Mouse (Mus musculus) thymus, postnatal 10 days (tissue): Measurements from ENCODE around the gene Copz2.

Experiments used
- DNase-seq, 2 experiments: peaks; one replicate each; pipeline ENCODE4 v3.0.0; 2021; ENCODE audit warnings: low spot score in 2 of 2

The Copz2 gene

GRCm38 (mm10) chr11:96902639-96903635, 53.3 kb downstream of the Copz2 start:
- no peak for DNase-seq

GRCm38 (mm10) chr11:96906431-96907161, 56.9 kb downstream of the Copz2 start:
- no peak for DNase-seq

- DNase-seq: no peak
These were observed 58.9 kb downstream of the Copz2 start for GRCm38 (mm10) chr11:96908594-96908993.

GRCm38 (mm10) chr11:96910003-96910402, 60.3 kb downstream of the Copz2 start:
- peak; percentile 52 to 76 for DNase-seq
